Mouse (Mus musculus) heart, embryonic 10.5 days (tissue): Measurements from ENCODE around the gene Ddx25. TPM values are rescaled to one million over a fixed set of nuclear protein-coding genes. Genes with fewer than 3 reads are reported as not detected.

Experiments
- DNase-seq: peaks from one replicate; pipeline ENCODE4 v3.0.0-alpha.2; 2017; ENCODE audit warnings: low spot score
- H3K27ac ChIP-seq: fragments of 300-500 bp; sonication (generic); 2 replicates; pipeline ENCODE4 v1.5.1; 2016; ENCODE audit warnings: mild to moderate bottlenecking
- H3K27me3 ChIP-seq: fragments of 300-500 bp; sonication (generic); 2 replicates; pipeline ENCODE4 v1.6.1; 2016; ENCODE audit warnings: mild to moderate bottlenecking; ENCODE audit not compliant: poor library complexity, insufficient read depth, severe bottlenecking
- H3K36me3 ChIP-seq: fragments of 300-500 bp; sonication (generic); 2 replicates; pipeline ENCODE4 v1.6.1; 2016; ENCODE audit warnings: mild to moderate bottlenecking, moderate library complexity
- H3K4me1 ChIP-seq: fragments of 300-500 bp; sonication (generic); 2 replicates; pipeline ENCODE4 v1.6.1; 2016; ENCODE audit warnings: mild to moderate bottlenecking
- H3K4me3 ChIP-seq: fragments of 300-500 bp; sonication (generic); 2 replicates; pipeline ENCODE4 v1.5.1; 2016; ENCODE audit warnings: mild to moderate bottlenecking, moderate library complexity
- H3K9me3 ChIP-seq: fragments of 300-500 bp; sonication (generic); 2 replicates; pipeline ENCODE4 v1.6.1; 2016; ENCODE audit warnings: mild to moderate bottlenecking, moderate library complexity
- WGBS: fragments of 180-500 bp; shearing (Covaris S2); methylation state at CpG from one replicate; pipeline ENCODE4 v1.1.7; 2016; 5-methylcytosine and 5-hydroxymethylcytosine counted together
- polyA plus RNA-seq: library from polyadenylated mRNA; unstranded; fragments of >200 nt; fragmentation: Nextera tagmentation; extraction: Ambion mirVana; gene quantifications from 2 replicates; pipeline ENCODE4 v1.2.1, GENCODE M21; 2016

Ddx25 gene
- polyA plus RNA-seq: 2.8 and 3.6 TPM in 2 replicates

GRCm38 (mm10) chr9:35558257-35559008 is at the start of gene Ddx25, which contains the start of gene Pus3:
Gene Ddx25, minus strand, starts transcription at chr9:35558528.
Gene Pus3, plus strand, starts transcription at chr9:35558595.
- WGBS: under 1% methylated on average over 56 of the region's 59 CpGs
- H3K4me3 ChIP-seq: peak within 1 kb of the TSS; percentile 83
- H3K27ac ChIP-seq: peak within 1 kb of the TSS; percentile 88
- H3K4me1 ChIP-seq: peaks cover 11% of the 10 kb centered on the region
- peak; percentile 80 for DNase-seq
- H3K9me3 ChIP-seq: no peaks in the 10 kb centered on the region
- H3K27me3 ChIP-seq: peaks cover 12% of the 10 kb centered on the region; the same call in 1 of the 2 replicates
- peaks cover 15% of the 10 kb centered on the region for H3K36me3 ChIP-seq

GRCm38 (mm10) chr9:35607647-35608405 is 49.5 kb upstream of the Ddx25 start:
- H3K4me3 ChIP-seq: no peak overlapping the region
- H3K36me3 ChIP-seq: no peaks in the 10 kb centered on the region
- no peaks in the 10 kb centered on the region for H3K27me3 ChIP-seq
- no peaks in the 10 kb centered on the region for H3K9me3 ChIP-seq
- DNase-seq: no peak
- 63% methylated on average over 8 of the region's 8 CpGs for WGBS
- H3K4me1 ChIP-seq: no peaks in the 10 kb centered on the region
- H3K27ac ChIP-seq: no peak overlapping the region

- H3K27ac ChIP-seq: no peak overlapping the region
- H3K4me1 ChIP-seq: no peaks in the 10 kb centered on the region
- DNase-seq: no peak
- no peaks in the 10 kb centered on the region for H3K9me3 ChIP-seq
- H3K4me3 ChIP-seq: no peak overlapping the region
- H3K36me3 ChIP-seq: no peaks in the 10 kb centered on the region
- WGBS: 10% methylated on average over 2 of the region's 2 CpGs
- no peaks in the 10 kb centered on the region for H3K27me3 ChIP-seq
Measured at GRCm38 (mm10) chr9:35592903-35593302, 34.6 kb upstream of the Ddx25 start.

GRCm38 (mm10) chr9:35587674-35588073 is 29.3 kb upstream of the Ddx25 start:
- Histone ChIP-seq H3K4me1 (no peaks in the 10 kb centered on the region), H3K4me3 (no peak overlapping the region), H3K27me3 (no peaks in the 10 kb centered on the region), H3K27ac (no peak overlapping the region), H3K36me3 (no peaks in the 10 kb centered on the region), H3K9me3 (no peaks in the 10 kb centered on the region)
- no peak for DNase-seq
- WGBS: 16% methylated on average over 1 of the region's 1 CpGs

GRCm38 (mm10) chr9:35574416-35574815 is 16.1 kb upstream of the Ddx25 start:
- Histone ChIP-seq H3K27me3 (peaks cover 16% of the 10 kb centered on the region), H3K9me3 (no peaks in the 10 kb centered on the region), H3K36me3 (no peaks in the 10 kb centered on the region), H3K4me1 (peaks cover 4% of the 10 kb centered on the region; the same call in 1 of the 2 replicates), H3K4me3 (peak overlapping the region; percentile 58), H3K27ac (no peak overlapping the region)
- 4% methylated on average over 32 of the region's 32 CpGs for WGBS
- DNase-seq: no peak

GRCm38 (mm10) chr9:35570663-35571062 is 12.3 kb upstream of the Ddx25 start:
- no peak for DNase-seq
- Histone ChIP-seq H3K27ac (peak overlapping the region; percentile 93), H3K4me3 (peak overlapping the region; percentile 83), H3K36me3 (peaks cover 25% of the 10 kb centered on the region), H3K27me3 (peaks cover 16% of the 10 kb centered on the region), H3K9me3 (no peaks in the 10 kb centered on the region), H3K4me1 (peaks cover 9% of the 10 kb centered on the region; the same call in 1 of the 2 replicates)
- WGBS: 5% methylated on average over 5 of the region's 5 CpGs

GRCm38 (mm10) chr9:35569571-35570534 is 11.5 kb upstream of the Ddx25 start, which contains the start of the genes Pate2 and Hyls1:
Gene Pate2, plus strand, starts transcription at chr9:35570284.
Gene Hyls1, minus strand, starts transcription at chr9:35570398.
- H3K4me3 ChIP-seq: peak within 1 kb of the TSS; percentile 83
- peaks cover 34% of the 10 kb centered on the region for H3K36me3 ChIP-seq
- H3K9me3 ChIP-seq: no peaks in the 10 kb centered on the region
- H3K4me1 ChIP-seq: peaks cover 14% of the 10 kb centered on the region; the same call in 1 of the 2 replicates
- peaks cover 11% of the 10 kb centered on the region for H3K27me3 ChIP-seq
- peak within 1 kb of the TSS; percentile 93 for H3K27ac ChIP-seq
- DNase-seq: peak; percentile 98
- WGBS: under 1% methylated on average over 86 of the region's 86 CpGs

GRCm38 (mm10) chr9:35567995-35568394 is 9.7 kb upstream of the Ddx25 start:
- H3K9me3 ChIP-seq: no peaks in the 10 kb centered on the region
- no peaks in the 10 kb centered on the region for H3K27me3 ChIP-seq
- H3K4me3 ChIP-seq: no peak overlapping the region
- DNase-seq: no peak
- peaks cover 40% of the 10 kb centered on the region for H3K36me3 ChIP-seq
- whole genome bisulfite sequencing: 88% methylated on average over 3 of the region's 3 CpGs
- peaks cover 10% of the 10 kb centered on the region; the same call in 1 of the 2 replicates for H3K4me1 ChIP-seq
- no peak overlapping the region for H3K27ac ChIP-seq

GRCm38 (mm10) chr9:35564536-35565240 is 6.4 kb upstream of the Ddx25 start:
- Histone ChIP-seq H3K36me3 (peaks cover 54% of the 10 kb centered on the region), H3K27ac (peak overlapping the region; percentile 18; the same call in 1 of the 2 replicates), H3K4me3 (0 out of 2 replicates have a peak overlapping the region, but pooled peaks have one; percentile 8), H3K4me1 (peaks cover 14% of the 10 kb centered on the region; the same call in 1 of the 2 replicates), H3K27me3 (no peaks in the 10 kb centered on the region), H3K9me3 (no peaks in the 10 kb centered on the region)
- whole genome bisulfite sequencing: 64% methylated on average over 5 of the region's 5 CpGs
- peak; percentile 66 for DNase-seq

- Histone ChIP-seq H3K4me3 (no peak overlapping the region), H3K36me3 (peaks cover 37% of the 10 kb centered on the region), H3K27ac (no peak overlapping the region), H3K4me1 (peaks cover 17% of the 10 kb centered on the region), H3K27me3 (peaks cover 12% of the 10 kb centered on the region; the same call in 1 of the 2 replicates), H3K9me3 (no peaks in the 10 kb centered on the region)
- WGBS: 92% methylated on average over 6 of the region's 6 CpGs
- peak; percentile 63 for DNase-seq
Measured at GRCm38 (mm10) chr9:35561583-35561982, 3.3 kb upstream of the Ddx25 start.

GRCm38 (mm10) chr9:35561076-35561475 is 2.7 kb upstream of the Ddx25 start:
- H3K9me3 ChIP-seq: no peaks in the 10 kb centered on the region
- H3K27ac ChIP-seq: no peak overlapping the region
- H3K27me3 ChIP-seq: peaks cover 12% of the 10 kb centered on the region; the same call in 1 of the 2 replicates
- H3K4me3 ChIP-seq: no peak overlapping the region
- H3K4me1 ChIP-seq: peaks cover 17% of the 10 kb centered on the region
- H3K36me3 ChIP-seq: peaks cover 32% of the 10 kb centered on the region
- 92% methylated on average over 11 of the region's 11 CpGs for WGBS
- DNase-seq: no peak
